Mouse (Mus musculus) liver, embryonic 13.5 days (tissue): ENCODE data around the gene Fbxo7. TPM values are rescaled to one million over a fixed set of nuclear protein-coding genes. Genes with fewer than 3 reads are reported as not detected.
"Not testable (repeated sequence)": the region's sequence is repeated elsewhere in the genome, so short reads cannot be mapped to it uniquely, and the experiment has no call there.

Source experiments
- ATAC-seq: fragments of 200-750 bp; cut with Nextera tagmentation; 2 replicates; pipeline ENCODE4 v1.8.0; 2017; ENCODE audit warnings: low read depth, mild to moderate bottlenecking, moderate number of reproducible peaks, moderate library complexity
- DNase-seq: peaks from one replicate; pipeline ENCODE4 v3.0.0; 2022
- H3K27ac ChIP-seq: fragments of 300-500 bp; sonication (generic); 2 replicates; pipeline ENCODE4 v1.5.1; 2015; ENCODE audit warnings: moderate library complexity, mild to moderate bottlenecking, inconsistent platforms
- H3K27me3 ChIP-seq: fragments of 300-500 bp; sonication (generic); 2 replicates; pipeline ENCODE4 v1.6.1; 2015; ENCODE audit warnings: mild to moderate bottlenecking, inconsistent platforms
- H3K36me3 ChIP-seq: fragments of 300-500 bp; sonication (generic); 2 replicates; pipeline ENCODE4 v1.6.1; 2015; ENCODE audit warnings: mild to moderate bottlenecking, inconsistent platforms
- H3K4me1 ChIP-seq: fragments of 300-500 bp; sonication (generic); replicated peaks from 2 replicates; pipeline ENCODE4 v1.6.1; 2015; ENCODE audit warnings: inconsistent platforms
- H3K4me2 ChIP-seq: fragments of 300-500 bp; sonication (generic); 2 replicates; pipeline ENCODE4 v1.6.1; 2015; ENCODE audit warnings: inconsistent platforms, mild to moderate bottlenecking, moderate library complexity
- H3K4me3 ChIP-seq: fragments of 300-500 bp; sonication (generic); replicated peaks from 2 replicates; pipeline ENCODE4 v1.5.1; 2015; ENCODE audit warnings: mild to moderate bottlenecking, inconsistent platforms
- H3K9ac ChIP-seq: fragments of 300-500 bp; sonication (generic); 2 replicates; pipeline ENCODE4 v1.6.1; 2015; ENCODE audit warnings: mild to moderate bottlenecking, inconsistent platforms
- H3K9me3 ChIP-seq: fragments of 300-500 bp; sonication (generic); replicated peaks from 2 replicates; pipeline ENCODE4 v1.6.1; 2016; ENCODE audit warnings: inconsistent platforms
- WGBS: fragments of 180-500 bp; shearing (Covaris S2); methylation state at CpG from one replicate; pipeline ENCODE4 v1.1.7; 2015; ENCODE audit not compliant: insufficient replicate concordance; 5-methylcytosine and 5-hydroxymethylcytosine counted together
- polyA plus RNA-seq: library from polyadenylated mRNA; unstranded; fragments of >200 nt; fragmentation: Nextera tagmentation; extraction: Ambion mirVana; gene quantifications from 2 replicates; pipeline ENCODE4 v1.2.1, GENCODE M21; 2015

Fbxo7 gene
- polyA plus RNA-seq, 1 experiment from 2014 or later, result 69.0 TPM

DNA sequence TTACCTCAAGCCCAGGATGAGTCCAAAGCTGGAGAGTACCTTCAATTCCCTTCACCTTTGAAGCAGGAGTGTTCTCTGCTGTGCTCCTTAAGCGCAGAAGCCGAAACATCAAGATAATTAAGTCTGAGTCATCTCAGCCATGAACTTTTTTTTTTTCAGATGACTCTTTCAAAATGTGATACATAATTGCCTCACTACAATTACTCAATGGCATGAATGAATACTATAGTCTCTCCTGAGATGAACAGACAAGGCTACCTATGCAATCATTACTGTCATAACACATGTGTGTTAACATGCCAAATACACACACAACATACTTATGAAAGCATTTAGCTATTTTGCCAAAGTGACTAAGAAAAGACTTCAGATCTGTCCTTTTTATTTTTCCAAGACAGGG, 10.0 kb upstream of the Fbxo7 start, which contains the start of gene Bpifc:
Gene Bpifc (minus strand): TSS at position 115 of the 400 bp plus-strand sequence.
- no peaks in the 10 kb centered on the region for H3K36me3 ChIP-seq
- 82% methylated on average over 2 of the region's 2 CpGs for WGBS
- no peak for ATAC-seq

DNA sequence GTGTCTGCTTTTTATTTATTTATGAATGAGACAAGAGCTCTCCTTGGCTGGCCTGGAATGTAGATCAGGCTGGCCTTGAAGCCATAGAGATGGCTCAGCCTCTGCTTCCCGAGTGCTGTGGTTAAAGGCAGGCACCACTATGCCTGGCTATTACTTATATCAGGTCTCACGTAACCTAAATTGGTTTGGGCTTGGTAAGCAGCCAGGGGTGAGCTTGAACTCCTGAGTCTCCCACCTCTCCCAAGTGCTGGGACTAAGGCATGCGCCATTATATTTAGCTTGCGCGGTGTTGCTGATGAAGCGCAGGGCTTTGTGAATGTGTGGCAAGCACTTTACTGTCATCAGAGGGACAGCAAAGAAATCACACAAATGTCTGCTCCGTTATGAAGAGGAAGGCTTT, 4.0 kb upstream of the Fbxo7 start:
- Histone ChIP-seq H3K27ac (no peak overlapping the region), H3K4me2 (no peak overlapping the region), H3K36me3 (no peaks in the 10 kb centered on the region), H3K27me3 (no peaks in the 10 kb centered on the region), H3K4me1 (peaks cover 10% of the 10 kb centered on the region), H3K9me3 (no peaks in the 10 kb centered on the region), H3K9ac (no peak overlapping the region), H3K4me3 (no peak overlapping the region)
- ATAC-seq (no peak), DNase-seq (no peak)
- 84% methylated on average over 7 of the region's 7 CpGs for WGBS

More for the DNA sequence above, 10.0 kb upstream of the Fbxo7 start, which contains the start of gene Bpifc:
- Histone ChIP-seq H3K9me3 (no peaks in the 10 kb centered on the region), H3K4me1 (no peaks in the 10 kb centered on the region), H3K4me3 (no peak within 1 kb of the TSS), H3K9ac (no peak within 1 kb of the TSS), H3K4me2 (no peak within 1 kb of the TSS), H3K27ac (no peak within 1 kb of the TSS), H3K27me3 (0 out of 2 replicates have a peak, but pooled peaks cover 3% of the 10 kb centered on the region)
- no peak for DNase-seq

DNA sequence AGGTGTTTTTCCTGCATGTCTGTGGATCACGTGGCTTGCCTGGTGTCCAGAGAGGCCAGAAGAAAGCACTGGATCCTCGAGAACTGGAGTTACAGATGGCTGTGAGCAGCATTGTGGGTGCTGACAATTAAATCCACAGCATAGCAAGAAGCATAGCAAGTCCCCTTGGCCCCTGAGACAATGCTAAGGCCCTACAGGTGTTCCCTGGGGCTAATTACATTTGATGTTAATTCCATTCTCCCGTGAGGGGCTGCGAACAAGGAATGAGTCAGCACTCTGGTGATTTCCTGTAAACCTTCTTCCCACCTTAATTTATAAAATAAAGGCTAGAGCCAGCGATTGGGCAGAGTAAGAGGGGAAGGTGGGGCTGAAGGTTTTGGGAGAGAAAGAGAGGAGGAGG, 3.0 kb upstream of the Fbxo7 start:
- ATAC-seq, result no peak

GRCm38 (mm10) chr10:86021408-86021748, 394 bp upstream of the Fbxo7 start:
- peak overlapping the region; percentile 98; the same call in 1 of the 2 replicates for H3K27ac ChIP-seq
- H3K27me3 ChIP-seq, result no peaks in the 10 kb centered on the region
- ATAC-seq (peak; percentile 4), DNase-seq (no peak)
- under 1% methylated on average over 3 of the region's 3 CpGs for WGBS
- H3K4me1 ChIP-seq, result peaks cover 41% of the 10 kb centered on the region
- H3K36me3 ChIP-seq, result peaks cover 11% of the 10 kb centered on the region
- H3K9me3 ChIP-seq, result no peaks in the 10 kb centered on the region
- H3K9ac ChIP-seq, result peak overlapping the region; percentile 94
- peak overlapping the region; percentile 49 for H3K4me2 ChIP-seq
- peak overlapping the region; percentile 88 for H3K4me3 ChIP-seq

More for the DNA sequence above, 3.0 kb upstream of the Fbxo7 start:
- H3K27me3 ChIP-seq, result no peaks in the 10 kb centered on the region
- no peak overlapping the region for H3K9ac ChIP-seq
- no peak for DNase-seq
- H3K4me2 ChIP-seq, result no peak overlapping the region
- no peaks in the 10 kb centered on the region for H3K36me3 ChIP-seq
- H3K4me3 ChIP-seq, result no peak overlapping the region
- 26% methylated on average over 5 of the region's 5 CpGs for WGBS
- H3K9me3 ChIP-seq, result no peaks in the 10 kb centered on the region
- H3K27ac ChIP-seq, result no peak overlapping the region
- H3K4me1 ChIP-seq, result peaks cover 18% of the 10 kb centered on the region

DNA sequence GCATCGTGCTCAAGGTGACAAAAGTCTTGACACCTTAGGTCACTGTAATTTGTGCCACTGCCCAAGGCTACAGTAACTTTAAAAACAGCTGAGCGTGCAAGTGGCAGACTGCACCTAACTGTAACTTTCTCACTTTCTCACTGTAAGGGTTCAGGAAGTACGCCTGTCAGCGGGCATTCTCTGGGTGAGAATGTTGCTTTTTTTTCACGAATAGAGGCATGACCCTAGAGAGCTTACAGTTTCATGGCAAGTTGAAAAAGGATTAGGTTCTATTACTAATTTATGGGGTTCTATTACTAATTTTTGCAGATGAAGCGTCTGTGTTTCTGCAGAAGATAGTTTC, 673 bp downstream of the Fbxo7 start:
- no peak for DNase-seq
- peak overlapping the region; percentile 94 for H3K9ac ChIP-seq
- H3K36me3 ChIP-seq, result peaks cover 17% of the 10 kb centered on the region
- H3K27me3 ChIP-seq, result no peaks in the 10 kb centered on the region
- H3K4me2 ChIP-seq, result peak overlapping the region; percentile 78
- H3K27ac ChIP-seq, result peak overlapping the region; percentile 98
- under 1% methylated on average over 6 of the region's 6 CpGs for WGBS
- peak; percentile 7; the same call in 1 of the 2 replicates for ATAC-seq
- peaks cover 49% of the 10 kb centered on the region for H3K4me1 ChIP-seq
- H3K4me3 ChIP-seq, result peak overlapping the region; percentile 88
- no peaks in the 10 kb centered on the region for H3K9me3 ChIP-seq

GRCm38 (mm10) chr10:86023149-86023548, 1.4 kb downstream of the Fbxo7 start:
- H3K4me2 ChIP-seq, result peak overlapping the region; percentile 78
- no peak for DNase-seq
- peak overlapping the region; percentile 94 for H3K9ac ChIP-seq
- H3K4me3 ChIP-seq, result peak overlapping the region; percentile 88
- ATAC-seq, result no peak
- peak overlapping the region; percentile 98 for H3K27ac ChIP-seq
- peaks cover 22% of the 10 kb centered on the region for H3K36me3 ChIP-seq
- no peaks in the 10 kb centered on the region for H3K9me3 ChIP-seq
- no peaks in the 10 kb centered on the region for H3K27me3 ChIP-seq
- peaks cover 56% of the 10 kb centered on the region for H3K4me1 ChIP-seq

DNA sequence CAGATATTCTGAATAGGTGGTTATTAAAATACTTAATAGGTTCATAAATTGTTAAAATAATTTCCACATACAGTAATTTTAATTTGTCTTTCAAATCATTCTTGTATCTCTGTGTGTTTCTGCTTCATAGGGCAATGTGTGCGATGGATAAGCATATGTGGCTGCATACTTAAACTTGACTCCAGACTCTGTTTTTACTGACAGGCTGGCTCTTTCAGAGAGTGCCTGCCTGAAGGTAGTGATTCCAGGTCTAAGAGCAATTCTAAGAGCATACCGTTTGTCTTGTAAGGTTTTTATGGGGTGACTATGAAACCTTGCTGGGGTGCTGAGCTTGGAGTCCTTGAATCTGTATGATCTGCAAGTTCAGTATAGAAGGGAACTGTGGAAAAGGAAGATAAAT, 4.1 kb downstream of the Fbxo7 start:
- Histone ChIP-seq H3K27ac (peak overlapping the region; percentile 98), H3K4me3 (peak overlapping the region; percentile 33), H3K9ac (peak overlapping the region; percentile 58), H3K4me2 (peak overlapping the region; percentile 63), H3K4me1 (peaks cover 65% of the 10 kb centered on the region), H3K9me3 (no peaks in the 10 kb centered on the region), H3K36me3 (peaks cover 48% of the 10 kb centered on the region), H3K27me3 (no peaks in the 10 kb centered on the region)
- ATAC-seq (peak; percentile 29), DNase-seq (peak; percentile 36)
- WGBS, result 34% methylated on average over 2 of the region's 2 CpGs

- Histone ChIP-seq H3K9me3 (no peaks in the 10 kb centered on the region), H3K4me1 (peaks cover 60% of the 10 kb centered on the region), H3K27me3 (no peaks in the 10 kb centered on the region), H3K9ac (peak overlapping the region; percentile 58), H3K4me2 (peak overlapping the region; percentile 63), H3K27ac (peak overlapping the region; percentile 98), H3K4me3 (peak overlapping the region; percentile 33), H3K36me3 (peaks cover 53% of the 10 kb centered on the region)
- 12% methylated on average over 3 of the region's 3 CpGs for WGBS
- ATAC-seq (peak; percentile 84), DNase-seq (peak; percentile 74)
These were observed 4.6 kb downstream of the Fbxo7 start for GRCm38 (mm10) chr10:86026354-86026753.

DNA sequence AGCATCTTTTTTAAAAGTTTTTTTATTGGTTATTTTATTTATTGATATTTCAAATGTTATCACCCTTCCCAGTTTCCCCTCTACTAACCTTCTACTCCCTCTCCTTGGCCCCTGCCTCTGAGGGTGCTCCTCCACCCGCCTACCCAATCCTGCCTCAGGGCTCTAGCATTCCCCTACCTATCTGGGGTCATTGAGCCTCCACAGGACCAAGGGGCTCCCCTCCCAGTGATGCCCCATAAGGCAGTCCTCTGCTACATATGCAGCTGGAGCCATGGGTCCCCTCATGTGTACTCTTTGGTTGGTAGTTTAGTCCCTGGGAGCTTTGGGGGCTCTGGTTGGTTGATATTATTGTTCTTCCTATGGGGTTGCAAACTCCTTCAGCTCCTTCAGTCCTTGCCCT, 5.0 kb downstream of the Fbxo7 start:
- not testable (repeated sequence) for H3K9me3 ChIP-seq, H3K27me3 ChIP-seq
- H3K9ac ChIP-seq, result peak overlapping the region; percentile 74
- WGBS, result 22% methylated on average over 1 of the region's 1 CpGs
- H3K4me2 ChIP-seq, result peak overlapping the region; percentile 75
- peaks cover 57% of the 10 kb centered on the region for H3K36me3 ChIP-seq
- peak; percentile 27 for DNase-seq
- peak overlapping the region; percentile 49 for H3K4me3 ChIP-seq
- peak; percentile 54 for ATAC-seq
- peak overlapping the region; percentile 95 for H3K27ac ChIP-seq
- peaks cover 58% of the 10 kb centered on the region for H3K4me1 ChIP-seq

DNA sequence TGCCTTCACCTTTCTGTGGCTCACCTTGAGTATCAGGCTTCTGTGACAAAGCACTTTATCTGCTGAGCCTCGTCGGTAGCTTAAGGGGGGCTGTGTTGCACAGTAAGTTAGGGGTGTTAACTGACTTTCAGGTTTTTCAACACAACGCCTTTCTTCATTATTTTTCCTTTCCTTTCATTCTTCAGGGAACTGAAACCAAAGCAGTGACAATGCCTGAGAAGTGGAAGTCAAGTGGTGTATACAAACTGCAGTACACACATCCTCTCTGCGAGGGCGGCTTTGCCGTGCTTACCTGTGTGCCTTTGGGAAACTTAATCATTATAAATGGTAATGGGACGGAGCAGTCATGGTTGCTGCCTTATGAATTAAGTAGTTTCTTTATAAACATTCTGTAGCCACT, 9.0 kb downstream of the Fbxo7 start:
- H3K9ac ChIP-seq, result no peak overlapping the region
- no peak for ATAC-seq
- H3K9me3 ChIP-seq, result no peaks in the 10 kb centered on the region
- H3K36me3 ChIP-seq, result peaks cover 77% of the 10 kb centered on the region
- no peak overlapping the region for H3K4me2 ChIP-seq
- no peaks in the 10 kb centered on the region for H3K27me3 ChIP-seq
- no peak for DNase-seq
- H3K4me3 ChIP-seq, result no peak overlapping the region
- WGBS, result 89% methylated on average over 7 of the region's 7 CpGs
- H3K27ac ChIP-seq, result no peak overlapping the region
- H3K4me1 ChIP-seq, result peaks cover 41% of the 10 kb centered on the region

- Histone ChIP-seq H3K27me3 (no peaks in the 10 kb centered on the region), H3K4me3 (no peak overlapping the region), H3K36me3 (peaks cover 87% of the 10 kb centered on the region), H3K4me1 (peaks cover 27% of the 10 kb centered on the region), H3K27ac (no peak overlapping the region), H3K9me3 (no peaks in the 10 kb centered on the region), H3K4me2 (no peak overlapping the region), H3K9ac (no peak overlapping the region)
- no peak for DNase-seq
- WGBS, result 97% methylated on average over 3 of the region's 3 CpGs
- no peak for ATAC-seq
These were observed 10.7 kb downstream of the Fbxo7 start for GRCm38 (mm10) chr10:86032517-86032916.

DNA sequence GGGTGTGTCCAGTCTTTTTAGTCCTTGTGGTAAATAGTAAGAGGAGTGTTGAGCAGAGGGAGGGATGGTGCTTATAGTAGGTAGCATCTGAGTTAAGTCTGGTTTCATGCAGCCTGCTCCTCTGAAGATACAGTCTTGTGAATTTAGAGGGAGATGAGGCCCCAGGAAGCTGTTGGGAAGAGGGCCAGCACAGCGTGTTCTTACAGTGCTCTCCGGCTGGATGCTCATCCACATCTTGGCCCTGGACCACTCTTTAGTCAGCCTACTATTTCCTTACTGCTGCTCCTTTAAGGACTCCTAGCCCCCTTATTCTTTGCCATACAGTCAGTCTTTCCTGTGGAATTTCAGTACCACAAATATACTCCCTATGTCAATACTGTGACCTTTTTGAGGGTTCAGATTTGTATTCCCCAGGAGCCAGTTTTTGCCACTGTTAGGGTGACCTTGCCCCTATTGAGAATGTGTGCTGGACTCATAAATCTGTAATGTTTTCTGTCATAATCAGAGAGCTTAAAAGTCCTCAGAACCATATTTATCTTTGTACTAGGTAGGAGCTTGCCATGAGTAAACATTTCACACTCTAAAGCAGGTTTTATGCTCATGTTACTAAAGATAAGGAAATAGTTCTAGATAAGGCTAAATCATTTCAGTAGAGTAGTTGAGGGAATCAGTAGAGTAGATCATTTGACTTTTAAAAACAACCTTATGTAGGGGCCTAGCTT, 12.4 kb downstream of the Fbxo7 start:
- no peak for DNase-seq
- WGBS, result 94% methylated on average over 2 of the region's 2 CpGs
- H3K9ac ChIP-seq, result no peak overlapping the region
- H3K27me3 ChIP-seq, result no peaks in the 10 kb centered on the region
- peaks cover 12% of the 10 kb centered on the region for H3K4me1 ChIP-seq
- no peak overlapping the region for H3K4me3 ChIP-seq
- no peak overlapping the region for H3K4me2 ChIP-seq
- H3K36me3 ChIP-seq, result peaks cover 89% of the 10 kb centered on the region
- no peak overlapping the region for H3K27ac ChIP-seq
- ATAC-seq, result no peak
- no peaks in the 10 kb centered on the region for H3K9me3 ChIP-seq
